Mouse (Mus musculus) heart, adult 2 months (tissue): ENCODE results near the gene Xrcc4. TPM values are rescaled to one million over a fixed set of nuclear protein-coding genes. Genes with fewer than 3 reads are reported as not detected.

Experiments
- DNase-seq, 2 experiments: peaks; one replicate each; pipeline ENCODE4 v3.0.0; 2021
- H3K27ac ChIP-seq: fragments of 200-600 bp; 2 replicates; pipeline ENCODE4 v1.8.1; 2022
- H3K27me3 ChIP-seq: fragments of 200-500 bp; 2 replicates; pipeline ENCODE4 v1.6.1; 2012; ENCODE audit warnings: mild to moderate bottlenecking, low read length, inconsistent platforms, mixed read lengths; ENCODE audit not compliant: control insufficient read depth, insufficient read depth
- H3K36me3 ChIP-seq: fragments of 200-500 bp; 2 replicates; pipeline ENCODE4 v1.6.1; 2012; ENCODE audit warnings: low read length, inconsistent platforms; ENCODE audit not compliant: control insufficient read depth, insufficient read depth
- H3K4me1 ChIP-seq: fragments of 200-500 bp; 2 replicates; pipeline ENCODE4 v1.6.1; 2011; ENCODE audit warnings: low read length; ENCODE audit not compliant: control insufficient read depth, insufficient read depth
- H3K4me3 ChIP-seq: fragments of 200-600 bp; 2 replicates; pipeline ENCODE4 v1.8.1; 2022
- H3K79me2 ChIP-seq: fragments of 200-500 bp; replicated peaks from 2 replicates; pipeline ENCODE4 v1.6.1; 2012; ENCODE audit warnings: mild to moderate bottlenecking, inconsistent platforms, low read length, moderate library complexity, mixed read lengths; ENCODE audit not compliant: control insufficient read depth, insufficient read depth
- H3K9ac ChIP-seq: fragments of 200-500 bp; 2 replicates; pipeline ENCODE4 v1.6.1; 2012; ENCODE audit warnings: low read depth, mild to moderate bottlenecking, control low read depth, inconsistent platforms, low read length, mixed read lengths
- CTCF ChIP-seq: fragments of 200-600 bp; IDR thresholded peaks from 2 replicates; pipeline ENCODE4 v1.8.1; 2022; ENCODE audit warnings: antibody characterized with exemption, mild to moderate bottlenecking, moderate library complexity
- EP300 ChIP-seq: fragments of 200-500 bp; IDR thresholded peaks from 2 replicates; pipeline ENCODE4 v1.6.1; 2011; ENCODE audit warnings: low read depth, low read length, control low read depth; ENCODE audit not compliant: insufficient read depth
- POLR2A ChIP-seq: fragments of 200-500 bp; IDR thresholded peaks from 2 replicates; pipeline ENCODE4 v1.6.1; 2011; ENCODE audit warnings: mild to moderate bottlenecking, low read depth, low read length, control low read depth; ENCODE audit not compliant: insufficient read depth
- WGBS: fragments of 180-500 bp; shearing (Covaris S2); methylation state at CpG from one replicate; pipeline ENCODE4 v1.1.7; 2018; 5-methylcytosine and 5-hydroxymethylcytosine counted together
- intact Hi-C: fragments of 180-260 bp; cut with DNase I; formaldehyde crosslinking; loops from one replicate; pipeline ENCODE4 v1.15.1; 2025
- polyA plus RNA-seq: library from polyadenylated mRNA; depleted of rRNA; stranded (reverse); fragments of >200 nt; gene quantifications from 2 replicates; pipeline ENCODE4 v1.2.3, GENCODE M21; 2012
- total RNA-seq, 2 experiments: library from RNA; stranded (reverse); gene quantifications; 2 replicates each; pipeline ENCODE4 v1.2.3; 2021

Gene Xrcc4
- total and polyA plus RNA-seq, 3 experiments, result 1.5 to 10.0 (median 8.8) TPM

DNA sequence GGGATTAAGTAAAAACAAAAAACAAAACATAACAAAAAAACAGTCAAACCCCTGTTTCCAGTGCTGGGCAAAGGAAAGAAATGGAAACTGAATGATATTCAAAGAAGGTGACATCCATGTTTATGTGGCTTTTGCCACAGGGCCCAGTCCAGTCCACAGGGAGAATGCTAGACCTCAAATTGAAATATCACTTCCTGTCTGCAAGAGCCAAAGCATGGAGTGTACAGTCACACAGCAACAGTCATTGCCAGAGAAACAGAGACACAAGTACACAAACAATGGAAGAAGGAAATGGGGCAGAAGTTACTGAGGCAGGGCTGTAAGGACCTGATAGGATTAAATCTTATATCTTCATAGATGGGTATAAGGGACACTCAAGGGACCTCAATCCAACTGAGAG lies 79.6 kb downstream of the Xrcc4 start:
- TF ChIP-seq CTCF (no peak), EP300 (no peak)
- peaks cover 7% of the 10 kb centered on the region for H3K4me1 ChIP-seq
- no peak overlapping the region for H3K27ac ChIP-seq
- no peak overlapping the region for H3K9ac ChIP-seq
- H3K4me3 ChIP-seq, result no peak overlapping the region
- no peaks in the 10 kb centered on the region for H3K27me3 ChIP-seq
- no peaks in the 10 kb centered on the region for H3K79me2 ChIP-seq
- peaks cover 5% of the 10 kb centered on the region; the same call in 1 of the 2 replicates for H3K36me3 ChIP-seq
- intact Hi-C loops, result loop anchor here (5.0 kb wide), 1 partner anchor 73 kb away; no protein-coding TSS in a partner anchor
- DNase-seq, result no peak

DNA sequence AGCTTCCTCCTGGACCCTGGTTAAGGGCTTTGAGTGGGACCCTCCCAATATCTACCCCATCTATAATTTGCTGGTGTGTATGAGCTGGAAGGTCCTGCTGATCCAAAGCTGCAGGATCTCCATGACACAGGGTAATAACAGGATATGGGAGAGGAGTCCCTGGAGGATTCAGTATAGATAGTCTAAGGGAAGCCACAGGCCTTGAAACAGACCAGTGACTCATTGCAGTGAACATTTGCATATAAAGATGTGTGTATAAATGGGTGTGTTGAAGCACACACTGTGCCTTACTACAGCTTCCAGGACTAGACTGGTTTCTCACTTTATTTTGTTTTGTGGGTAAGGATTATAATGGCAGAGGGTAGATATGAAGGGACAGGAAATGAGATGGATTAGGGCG lies 83.8 kb downstream of the Xrcc4 start:
- intact Hi-C loops, result no loop called here
- H3K4me3 ChIP-seq, result no peak overlapping the region
- H3K27me3 ChIP-seq, result no peaks in the 10 kb centered on the region
- H3K27ac ChIP-seq, result no peak overlapping the region
- 97% methylated on average over 1 of the region's 1 CpGs for WGBS
- no peak overlapping the region for H3K9ac ChIP-seq
- H3K36me3 ChIP-seq, result peaks cover 5% of the 10 kb centered on the region; the same call in 1 of the 2 replicates
- TF ChIP-seq POLR2A, result no peak
- no peak for TF ChIP-seq CTCF
- TF ChIP-seq EP300, result no peak
- DNase-seq, result no peak
- H3K4me1 ChIP-seq, result peaks cover 4% of the 10 kb centered on the region
- no peaks in the 10 kb centered on the region for H3K79me2 ChIP-seq

DNA sequence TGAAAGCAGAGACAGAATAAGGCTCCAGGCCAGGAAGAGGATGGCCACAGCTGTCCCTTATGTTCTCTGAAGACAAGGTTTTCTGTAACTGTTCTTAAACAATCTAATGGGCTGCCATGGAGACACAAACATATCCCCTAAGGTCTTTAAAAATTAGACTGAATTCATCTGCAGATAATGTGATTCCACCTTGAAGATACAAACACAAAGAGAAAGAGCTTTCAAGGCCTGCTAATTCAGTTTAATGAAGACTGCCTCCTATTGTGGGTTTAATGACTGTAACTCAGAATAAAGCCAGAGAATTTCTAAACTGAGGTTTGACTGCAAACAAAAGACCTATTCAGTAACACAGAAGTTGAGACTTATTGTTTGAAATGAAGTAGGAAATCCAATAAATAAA lies 91.9 kb downstream of the Xrcc4 start:
- Histone ChIP-seq H3K27me3 (no peaks in the 10 kb centered on the region), H3K4me1 (no peaks in the 10 kb centered on the region), H3K79me2 (no peaks in the 10 kb centered on the region), H3K27ac (no peak overlapping the region), H3K4me3 (no peak overlapping the region), H3K36me3 (no peaks in the 10 kb centered on the region), H3K9ac (no peak overlapping the region)
- intact Hi-C loops, result no loop called here
- DNase-seq, result no peak
- TF ChIP-seq POLR2A, result no peak
- TF ChIP-seq CTCF, result no peak
- no peak for TF ChIP-seq EP300

DNA sequence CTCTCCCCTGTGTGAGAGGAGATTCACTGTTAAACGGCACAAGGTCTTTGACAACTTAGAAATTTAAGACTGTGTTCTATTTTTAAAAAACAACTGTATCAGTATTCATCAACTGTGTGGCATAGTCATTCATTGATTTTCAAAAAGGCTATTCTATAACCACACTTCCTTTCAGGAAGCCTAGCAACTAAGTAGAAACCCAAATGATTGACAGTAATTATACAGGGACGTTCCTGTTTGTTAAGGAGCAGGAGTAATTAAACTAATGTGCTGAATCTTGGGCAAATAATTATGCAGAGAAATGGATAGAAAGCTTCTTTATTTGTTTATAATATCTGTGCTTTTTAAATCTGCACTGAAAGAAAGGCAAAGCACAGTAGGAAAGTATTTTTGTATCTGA lies 103.3 kb downstream of the Xrcc4 start:
- Histone ChIP-seq H3K36me3 (no peaks in the 10 kb centered on the region), H3K79me2 (no peaks in the 10 kb centered on the region), H3K9ac (no peak overlapping the region), H3K27ac (no peak overlapping the region), H3K4me1 (no peaks in the 10 kb centered on the region), H3K27me3 (no peaks in the 10 kb centered on the region), H3K4me3 (no peak overlapping the region)
- WGBS, result 39% methylated on average over 2 of the region's 2 CpGs
- TF ChIP-seq EP300, result no peak
- TF ChIP-seq CTCF, result no peak
- TF ChIP-seq POLR2A, result no peak
- intact Hi-C loops, result no loop called here
- no peak for DNase-seq

DNA sequence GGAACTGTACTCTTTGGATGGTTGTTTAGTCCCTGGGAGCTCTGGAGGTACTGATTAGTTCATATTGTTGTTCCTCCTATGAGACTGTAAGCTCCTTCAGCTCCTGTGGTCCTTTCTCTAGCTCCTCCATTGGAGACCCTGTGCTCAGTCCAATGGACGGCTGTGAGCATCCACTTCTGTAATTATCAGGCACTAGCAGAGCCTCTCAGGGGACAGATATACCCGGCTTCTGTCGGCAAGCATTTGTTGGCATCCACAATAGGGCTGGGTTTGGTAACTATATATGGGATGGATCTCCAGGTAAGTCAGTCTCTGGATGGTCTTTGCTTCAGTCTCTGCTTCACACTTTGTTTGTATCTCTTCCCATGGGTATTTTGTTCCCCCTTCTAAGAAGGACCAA lies 118.5 kb downstream of the Xrcc4 start:
- no peak overlapping the region for H3K9ac ChIP-seq
- no peak overlapping the region for H3K4me3 ChIP-seq
- H3K4me1 ChIP-seq, result no peaks in the 10 kb centered on the region
- H3K27me3 ChIP-seq, result no peaks in the 10 kb centered on the region
- H3K79me2 ChIP-seq, result no peaks in the 10 kb centered on the region
- no peak overlapping the region for H3K27ac ChIP-seq
- H3K36me3 ChIP-seq, result no peaks in the 10 kb centered on the region
- TF ChIP-seq POLR2A (no peak), EP300 (no peak), CTCF (no peak)
- intact Hi-C loops, result no loop called here
- 62% methylated on average over 3 of the region's 3 CpGs for WGBS
- no peak for DNase-seq

DNA sequence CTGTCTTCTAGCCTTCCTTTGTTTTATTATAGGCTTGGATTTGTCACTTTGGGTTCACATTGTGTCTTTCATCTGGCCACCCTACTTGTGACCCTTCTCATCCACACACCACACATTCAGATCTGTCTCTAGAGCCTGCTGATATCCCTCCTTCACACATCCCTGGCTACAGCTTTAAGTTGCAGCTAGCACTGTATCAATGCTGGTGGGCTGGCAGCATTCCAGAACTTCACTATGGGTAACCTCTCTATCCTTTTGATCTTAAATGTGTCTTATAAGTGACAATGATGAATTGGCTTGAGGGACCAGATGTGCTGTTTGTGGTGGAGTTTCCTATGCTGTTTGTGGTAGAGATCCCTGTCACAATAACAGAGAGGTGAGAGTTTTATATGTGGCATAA lies 120.7 kb downstream of the Xrcc4 start:
- H3K79me2 ChIP-seq, result no peaks in the 10 kb centered on the region
- no peak overlapping the region for H3K4me3 ChIP-seq
- no peak overlapping the region for H3K9ac ChIP-seq
- H3K27me3 ChIP-seq, result no peaks in the 10 kb centered on the region
- TF ChIP-seq CTCF (no peak), EP300 (no peak), POLR2A (no peak)
- intact Hi-C loops, result no loop called here
- H3K4me1 ChIP-seq, result no peaks in the 10 kb centered on the region
- no peaks in the 10 kb centered on the region for H3K36me3 ChIP-seq
- DNase-seq, result no peak
- no peak overlapping the region for H3K27ac ChIP-seq
